Mouse (Mus musculus) forebrain, embryonic 12.5 days (tissue): Measurements from ENCODE around the gene Ociad2. TPM values are rescaled to one million over a fixed set of nuclear protein-coding genes. Genes with fewer than 3 reads are reported as not detected.

Experiments used
- polyA plus RNA-seq: library from polyadenylated mRNA; unstranded; fragments of >200 nt; fragmentation: Nextera tagmentation; extraction: Ambion mirVana; gene quantifications from 2 replicates; pipeline ENCODE4 v1.2.1, GENCODE M21; 2016

Gene Ociad2
- polyA plus RNA-seq, 1 experiment from 2014 or later: 12.1 TPM

Other genes with a start within 250 kb of the Ociad2 start
- 49.7 and 53.4 TPM in 2 replicates for gene Fryl, start 84.4 kb downstream of the Ociad2 start, polyA plus RNA-seq
- gene Ociad1, start 48.2 kb downstream of the Ociad2 start, polyA plus RNA-seq: 182 and 191 TPM in 2 replicates
- gene Cwh43, start 65.0 kb upstream of the Ociad2 start, polyA plus RNA-seq: 0.08 TPM in 2 replicates
- 59.4 and 60.9 TPM in 2 replicates for gene Dcun1d4, start 140.0 kb upstream of the Ociad2 start, polyA plus RNA-seq